Mouse (Mus musculus) right cerebral cortex, adult 18-20 months (tissue): ENCODE measurements at regions not wholly inside any gene's neighbourhood (a gene's known extent, or its start where the extent isn't known, plus 50 kb on each side); places are given as distances from the start of the nearest gene placed in this dataset.

Experiments used
- DNase-seq: peaks from one replicate; pipeline ENCODE4 v3.0.0; 2022; ENCODE audit warnings: mixed read lengths

- DNase-seq = no peak
Measured at GRCm38 (mm10) chr9:118416475-118416874, 61.5 kb upstream of the Eomes start.

GRCm38 (mm10) chr9:118424344-118424743 is 53.7 kb upstream of the Eomes start:
- DNase-seq = no peak
